Mouse (Mus musculus): ENCODE results near the gene S100g. TPM values are rescaled to one million over a fixed set of nuclear protein-coding genes. Genes with fewer than 3 reads are reported as not detected.
A peak's percentile ranks its signal among the peaks of the same experiment; 100 is the strongest.

The S100g gene
- 0.56 TPM in 1 of 2 replicates, not detected in the other for polyA plus RNA-seq (2016; fragmentation: Nextera tagmentation; extraction: Ambion mirVana)

- WGBS, result 42% methylated on average over 3 of the region's 3 CpGs
- Histone ChIP-seq H3K27me3 (ENCODE audit: low read depth, poor library complexity, severe bottlenecking) (peaks cover 88% of the 10 kb centered on the region), H3K27ac (no peak within 1 kb of the TSS)
Measured at GRCm38 (mm10) chrX:162964383-162964782, at the start of gene S100g. Gene S100g (minus strand): TSS chrX:162964599.

GRCm38 (mm10) chrX:162992121-162992520, 27.7 kb upstream of the S100g start:
- Histone ChIP-seq H3K27ac (no peak overlapping the region), H3K4me3 (no peak overlapping the region), H3K9me3 (replicated peaks) (no peaks in the 10 kb centered on the region), H3K36me3 (no peaks in the 10 kb centered on the region; the same call in 1 of the 2 replicates), H3K4me1 (no peaks in the 10 kb centered on the region), H3K27me3 (ENCODE audit: low read depth, poor library complexity, severe bottlenecking) (peaks cover 66% of the 10 kb centered on the region)
- DNase-seq (ENCODE audit: low spot score), result no peak
- WGBS, result 83% methylated on average over 3 of the region's 3 CpGs

More at GRCm38 (mm10) chrX:162964383-162964782, at the start of gene S100g:
- no peaks in the 10 kb centered on the region for H3K4me1 ChIP-seq
- no peak for DNase-seq (ENCODE audit: low spot score)
- H3K36me3 ChIP-seq, result no peaks in the 10 kb centered on the region
- no peak within 1 kb of the TSS for H3K4me3 ChIP-seq
- no peaks in the 10 kb centered on the region for H3K9me3 ChIP-seq (replicated peaks)

GRCm38 (mm10) chrX:162991396-162991795, 27.0 kb upstream of the S100g start:
- Histone ChIP-seq H3K9me3 (replicated peaks) (no peaks in the 10 kb centered on the region), H3K36me3 (no peaks in the 10 kb centered on the region), H3K4me1 (no peaks in the 10 kb centered on the region), H3K4me3 (no peak overlapping the region), H3K27me3 (ENCODE audit: low read depth, poor library complexity, severe bottlenecking) (peaks cover 59% of the 10 kb centered on the region), H3K27ac (no peak overlapping the region)
- DNase-seq (ENCODE audit: low spot score), result no peak
- WGBS, result 91% methylated on average over 4 of the region's 4 CpGs

GRCm38 (mm10) chrX:162986876-162987495, 22.6 kb upstream of the S100g start:
- H3K9me3 ChIP-seq (replicated peaks), result no peaks in the 10 kb centered on the region
- DNase-seq (ENCODE audit: low spot score), result no peak
- WGBS, result 96% methylated on average over 10 of the region's 10 CpGs
- no peaks in the 10 kb centered on the region for H3K4me1 ChIP-seq
- peaks cover 18% of the 10 kb centered on the region; the same call in 1 of the 2 replicates for H3K27me3 ChIP-seq (ENCODE audit: low read depth, poor library complexity, severe bottlenecking)
- H3K36me3 ChIP-seq, result peaks cover 4% of the 10 kb centered on the region; the same call in 1 of the 2 replicates
- H3K27ac ChIP-seq, result no peak overlapping the region
- no peak overlapping the region for H3K4me3 ChIP-seq

- no peaks in the 10 kb centered on the region for H3K4me1 ChIP-seq
Measured at GRCm38 (mm10) chrX:162976194-162976593, 11.8 kb upstream of the S100g start.

GRCm38 (mm10) chrX:162967456-162967855, 3.1 kb upstream of the S100g start:
- Histone ChIP-seq H3K27me3 (ENCODE audit: low read depth, poor library complexity, severe bottlenecking) (peaks cover 88% of the 10 kb centered on the region), H3K4me3 (no peak overlapping the region), H3K27ac (no peak overlapping the region), H3K9me3 (replicated peaks) (no peaks in the 10 kb centered on the region), H3K36me3 (no peaks in the 10 kb centered on the region), H3K4me1 (no peaks in the 10 kb centered on the region)
- WGBS, result 91% methylated on average over 8 of the region's 8 CpGs
- no peak for DNase-seq (ENCODE audit: low spot score)

More at GRCm38 (mm10) chrX:162976194-162976593, 11.8 kb upstream of the S100g start:
- WGBS, result 91% methylated on average over 3 of the region's 3 CpGs
- Histone ChIP-seq H3K27me3 (ENCODE audit: low read depth, poor library complexity, severe bottlenecking) (peaks cover 38% of the 10 kb centered on the region), H3K36me3 (no peaks in the 10 kb centered on the region), H3K9me3 (replicated peaks) (no peaks in the 10 kb centered on the region), H3K27ac (no peak overlapping the region), H3K4me3 (no peak overlapping the region)
- DNase-seq (ENCODE audit: low spot score), result no peak

GRCm38 (mm10) chrX:162963840-162964239, 559 bp downstream of the S100g start:
- H3K36me3 ChIP-seq, result no peaks in the 10 kb centered on the region
- no peak overlapping the region for H3K27ac ChIP-seq
- 44% methylated on average over 4 of the region's 4 CpGs for WGBS
- H3K9me3 ChIP-seq (replicated peaks), result no peaks in the 10 kb centered on the region
- no peak for DNase-seq (ENCODE audit: low spot score)
- H3K4me3 ChIP-seq, result no peak overlapping the region
- H3K27me3 ChIP-seq (ENCODE audit: low read depth, poor library complexity, severe bottlenecking), result peaks cover 88% of the 10 kb centered on the region
- H3K4me1 ChIP-seq, result no peaks in the 10 kb centered on the region

GRCm38 (mm10) chrX:162957921-162958320, 6.5 kb downstream of the S100g start:
- H3K27ac ChIP-seq, result no peak overlapping the region
- no peak for DNase-seq (ENCODE audit: low spot score)
- no peaks in the 10 kb centered on the region for H3K36me3 ChIP-seq
- WGBS, result 83% methylated on average over 3 of the region's 3 CpGs
- H3K9me3 ChIP-seq (replicated peaks), result no peaks in the 10 kb centered on the region
- H3K27me3 ChIP-seq (ENCODE audit: low read depth, poor library complexity, severe bottlenecking), result peaks cover 82% of the 10 kb centered on the region
- no peaks in the 10 kb centered on the region for H3K4me1 ChIP-seq
- no peak overlapping the region for H3K4me3 ChIP-seq

GRCm38 (mm10) chrX:162949811-162950439, 14.5 kb downstream of the S100g start:
- Histone ChIP-seq H3K4me1 (no peaks in the 10 kb centered on the region), H3K36me3 (no peaks in the 10 kb centered on the region), H3K4me3 (no peak overlapping the region), H3K27me3 (ENCODE audit: low read depth, poor library complexity, severe bottlenecking) (peaks cover 53% of the 10 kb centered on the region), H3K27ac (no peak overlapping the region), H3K9me3 (replicated peaks) (no peaks in the 10 kb centered on the region)
- no peak for DNase-seq (ENCODE audit: low spot score)
- WGBS, result 49% methylated on average over 3 of the region's 3 CpGs

GRCm38 (mm10) chrX:162942027-162942426, 22.4 kb downstream of the S100g start:
- Histone ChIP-seq H3K4me1 (no peaks in the 10 kb centered on the region), H3K4me3 (no peak overlapping the region), H3K27me3 (ENCODE audit: low read depth, poor library complexity, severe bottlenecking) (peaks cover 68% of the 10 kb centered on the region), H3K27ac (no peak overlapping the region), H3K9me3 (replicated peaks) (no peaks in the 10 kb centered on the region), H3K36me3 (peaks cover 35% of the 10 kb centered on the region)
- no peak for DNase-seq (ENCODE audit: low spot score)
- 85% methylated on average over 1 of the region's 1 CpGs for WGBS

- Histone ChIP-seq H3K27ac (no peak overlapping the region), H3K4me3 (no peak overlapping the region), H3K4me1 (no peaks in the 10 kb centered on the region), H3K9me3 (replicated peaks) (no peaks in the 10 kb centered on the region), H3K27me3 (ENCODE audit: low read depth, poor library complexity, severe bottlenecking) (peaks cover 49% of the 10 kb centered on the region), H3K36me3 (peaks cover 41% of the 10 kb centered on the region)
- no peak for DNase-seq (ENCODE audit: low spot score)
- 94% methylated on average over 2 of the region's 2 CpGs for WGBS
Measured at GRCm38 (mm10) chrX:162931467-162931866, 32.9 kb downstream of the S100g start.

GRCm38 (mm10) chrX:162921487-162922125, 42.8 kb downstream of the S100g start:
- H3K27me3 ChIP-seq (ENCODE audit: low read depth, poor library complexity, severe bottlenecking), result peaks cover 62% of the 10 kb centered on the region
- H3K36me3 ChIP-seq, result peaks cover 33% of the 10 kb centered on the region
- 94% methylated on average over 8 of the region's 8 CpGs for WGBS
- H3K4me3 ChIP-seq, result no peak overlapping the region
- DNase-seq (ENCODE audit: low spot score), result no peak
- no peaks in the 10 kb centered on the region for H3K4me1 ChIP-seq
- H3K9me3 ChIP-seq (replicated peaks), result no peaks in the 10 kb centered on the region
- H3K27ac ChIP-seq, result no peak overlapping the region

- Histone ChIP-seq H3K4me1 (no peaks in the 10 kb centered on the region), H3K4me3 (no peak overlapping the region), H3K27ac (no peak overlapping the region), H3K27me3 (ENCODE audit: low read depth, poor library complexity, severe bottlenecking) (peaks cover 31% of the 10 kb centered on the region; the same call in 1 of the 2 replicates), H3K36me3 (peaks cover 18% of the 10 kb centered on the region), H3K9me3 (replicated peaks) (no peaks in the 10 kb centered on the region)
- peak; percentile 37 for DNase-seq (ENCODE audit: low spot score)
- 36% methylated on average over 5 of the region's 5 CpGs for WGBS
Measured at GRCm38 (mm10) chrX:162915697-162916096, 48.7 kb downstream of the S100g start.

Data from limb, embryonic 10.5 days (tissue).